Mouse (Mus musculus) lung, postnatal 10 days (tissue): Measurements from ENCODE around the gene Lyar.

Source experiments
- DNase-seq: peaks from one replicate; pipeline ENCODE4 v3.0.0; 2021

Gene Lyar

DNA sequence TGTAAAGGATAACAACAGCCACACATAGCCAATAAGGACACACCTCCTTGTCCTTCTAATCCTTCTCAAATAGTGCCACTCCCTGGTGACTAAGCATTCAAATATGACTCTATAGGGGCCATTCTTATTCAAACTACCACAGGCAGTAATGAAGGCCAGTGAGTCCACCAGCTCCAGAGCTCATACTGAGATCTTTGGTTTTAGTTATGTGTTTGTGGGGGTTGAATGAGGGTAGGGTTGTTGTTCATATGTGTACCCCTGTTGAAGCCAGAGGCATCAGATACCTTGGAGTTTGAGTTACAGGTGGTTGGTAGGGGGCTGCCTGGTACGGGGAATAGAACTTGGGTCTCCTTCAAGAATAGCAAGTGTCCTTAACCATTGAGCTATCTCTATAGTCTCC, 36.3 kb downstream of the Lyar start:
- DNase-seq: no peak

- no peak for DNase-seq
Measured at GRCm38 (mm10) chr5:38258034-38258772, 37.9 kb downstream of the Lyar start.

GRCm38 (mm10) chr5:38258773-38259146, 38.5 kb downstream of the Lyar start:
- DNase-seq: no peak

DNA sequence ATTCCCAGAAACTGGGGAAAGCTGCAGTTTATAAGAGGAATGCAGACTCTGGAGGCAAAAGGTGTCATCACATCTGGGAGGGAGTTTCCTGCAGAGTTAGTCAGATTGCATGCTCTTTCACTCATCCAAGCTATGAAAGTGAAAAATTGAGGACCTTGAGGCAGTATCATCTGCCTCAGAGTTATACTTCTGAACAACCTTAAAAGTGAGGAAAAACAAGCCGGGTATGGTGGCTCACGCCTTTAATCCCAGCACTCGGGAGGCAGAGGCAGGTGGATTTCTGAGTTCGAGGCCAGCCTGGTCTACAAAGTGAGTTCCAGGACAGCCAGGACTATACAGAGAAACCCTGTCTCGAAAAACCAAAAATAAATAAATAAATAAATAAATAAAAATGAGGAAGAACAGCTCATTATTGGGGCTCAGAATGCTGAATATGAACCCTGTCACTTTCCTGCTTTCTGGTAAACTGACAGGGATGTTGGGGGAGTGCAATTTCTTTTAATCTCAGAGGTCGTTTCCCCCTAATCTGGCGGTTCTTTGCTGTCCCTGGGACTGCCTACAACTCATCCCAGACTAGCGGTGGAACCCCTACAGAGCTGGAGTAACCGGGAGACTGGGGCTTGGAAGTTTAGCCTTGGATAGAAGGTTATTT, 39.3 kb downstream of the Lyar start:
- DNase-seq: no peak

DNA sequence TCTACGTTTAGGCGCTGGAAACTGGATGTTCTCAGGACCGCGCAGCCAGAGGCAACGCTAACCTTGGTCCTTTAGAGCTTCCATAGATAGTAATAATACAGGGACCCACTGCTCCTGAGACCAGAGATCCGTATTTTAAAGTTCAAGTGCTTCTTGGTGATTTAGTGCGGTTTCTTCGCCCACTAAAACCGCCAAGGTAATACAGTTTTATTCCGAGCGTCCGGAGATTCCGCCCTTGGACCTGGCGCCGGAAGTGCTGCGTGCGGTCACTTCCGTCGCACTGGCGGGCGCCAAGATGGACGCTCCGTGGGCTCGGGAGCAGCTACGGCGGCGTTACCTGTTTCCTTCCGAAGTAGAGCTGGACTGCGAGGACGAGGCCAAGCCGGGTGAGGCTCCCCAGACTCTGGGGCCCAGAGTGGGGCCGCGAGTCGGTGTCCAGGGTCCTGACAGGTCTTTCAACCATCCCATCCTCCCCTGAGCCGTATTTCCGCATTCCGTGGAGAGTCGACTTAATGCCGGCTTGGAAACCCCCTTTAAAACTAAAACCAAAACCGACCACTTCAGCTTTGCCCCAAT, 39.9 kb downstream of the Lyar start, which contains the start of gene Tmem128:
TSS of gene Tmem128 (plus strand) at position 79 of the 576 bp plus-strand sequence.
- peak; percentile 56 for DNase-seq

DNA sequence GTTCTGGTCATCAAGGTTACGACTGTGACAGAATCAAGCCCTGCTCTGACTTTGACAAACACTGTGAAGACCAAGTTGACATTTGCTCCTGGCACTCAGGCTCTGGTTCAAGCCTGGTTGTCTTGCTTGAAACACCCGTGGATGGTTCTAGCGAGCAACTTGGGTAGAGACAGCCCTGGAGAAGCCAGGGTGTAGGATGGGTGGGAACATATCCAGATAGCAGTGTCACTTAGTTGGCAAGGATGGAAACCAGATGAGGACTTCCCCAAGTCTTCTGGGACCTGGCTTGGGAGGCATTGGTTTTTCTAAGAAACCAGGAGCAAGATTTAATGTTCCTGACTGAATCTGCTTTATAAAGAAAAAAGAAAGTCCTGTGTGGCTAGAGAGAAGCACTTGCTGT, 50.7 kb downstream of the Lyar start:
- DNase-seq: no peak

- no peak for DNase-seq
Measured at GRCm38 (mm10) chr5:38273831-38274230, 53.6 kb downstream of the Lyar start.

- no peak for DNase-seq
Measured at GRCm38 (mm10) chr5:38275771-38276170, 55.5 kb downstream of the Lyar start, which contains the start of gene Otop1. Otop1 (plus strand) TSS chr5:38275972.

- no peak for DNase-seq
Measured at GRCm38 (mm10) chr5:38276451-38276850, 56.2 kb downstream of the Lyar start.

- no peak for DNase-seq
Measured at GRCm38 (mm10) chr5:38277098-38277866, 57.0 kb downstream of the Lyar start.

DNA sequence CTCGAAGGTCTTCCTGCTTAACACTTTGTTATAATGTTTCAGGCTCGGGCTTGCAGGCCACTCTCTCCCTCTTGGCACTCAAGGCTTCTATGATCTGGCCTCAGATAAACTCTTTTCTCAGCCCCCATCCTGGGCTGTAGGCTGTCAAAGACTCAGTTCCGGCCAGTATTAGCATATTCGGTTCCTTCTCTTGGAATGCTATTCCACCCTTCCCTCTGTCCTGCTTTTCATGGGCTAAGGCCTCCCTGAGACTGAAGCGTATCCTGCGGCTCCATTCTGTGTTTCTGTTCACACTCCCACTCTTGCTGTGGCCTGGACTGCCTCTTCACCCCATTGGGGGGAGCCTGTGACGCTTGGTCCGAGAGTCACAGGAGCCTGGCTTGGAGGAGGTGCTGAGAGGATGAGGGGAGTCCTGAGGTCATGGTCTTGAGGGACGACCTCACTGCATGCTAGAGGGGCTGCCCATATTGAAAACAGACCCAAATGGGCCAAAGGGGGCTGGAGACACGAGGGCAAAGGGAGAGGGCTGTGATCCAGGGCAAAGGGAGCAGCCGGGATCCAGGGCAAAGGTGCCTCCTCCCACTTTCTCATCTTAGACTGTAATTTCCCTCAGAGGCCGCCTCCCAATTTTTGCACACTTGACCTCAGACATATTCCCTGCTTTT, 57.8 kb downstream of the Lyar start:
- DNase-seq: no peak

DNA sequence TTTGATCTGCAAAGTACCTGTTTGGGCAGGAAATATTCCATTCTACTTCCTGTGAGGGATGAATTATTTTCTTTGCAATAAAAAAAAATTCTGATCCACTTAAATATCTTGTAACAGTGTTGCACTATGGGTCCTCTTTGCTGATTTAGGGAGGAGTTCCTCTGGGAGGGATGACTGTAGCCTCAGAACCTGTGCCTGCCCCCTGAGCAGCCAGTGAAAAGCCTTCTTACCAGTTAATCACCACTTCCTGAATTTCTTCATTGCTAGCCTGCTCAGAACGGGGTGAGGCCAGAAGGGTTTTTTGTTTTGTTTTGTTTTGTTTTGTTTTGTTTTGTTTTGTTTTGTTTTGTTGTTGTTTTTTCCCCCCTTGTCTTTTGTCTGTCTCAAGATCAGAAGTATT, 59.8 kb downstream of the Lyar start:
- no peak for DNase-seq
